Mouse (Mus musculus) hindbrain, embryonic 13.5 days (tissue): Measurements from ENCODE around the gene Cd5l. TPM values are rescaled to one million over a fixed set of nuclear protein-coding genes. Genes with fewer than 3 reads are reported as not detected.
"Not testable (repeated sequence)": the region's sequence is repeated elsewhere in the genome, so short reads cannot be mapped to it uniquely, and the experiment has no call there.

ENCODE experiments used
- ATAC-seq: fragments of 200-750 bp; cut with Nextera tagmentation; 2 replicates; pipeline ENCODE4 v1.8.0; 2017; ENCODE audit warnings: moderate TSS enrichment; ENCODE audit not compliant: low FRiP score
- H3K27ac ChIP-seq: fragments of 300-500 bp; sonication (generic); 2 replicates; pipeline ENCODE4 v1.5.1; 2015; ENCODE audit warnings: inconsistent platforms, mild to moderate bottlenecking, moderate library complexity
- H3K27me3 ChIP-seq: fragments of 300-500 bp; sonication (generic); 2 replicates; pipeline ENCODE4 v1.6.1; 2015; ENCODE audit warnings: mild to moderate bottlenecking, inconsistent platforms
- H3K36me3 ChIP-seq: fragments of 300-500 bp; sonication (generic); 2 replicates; pipeline ENCODE4 v1.6.1; 2015; ENCODE audit warnings: mild to moderate bottlenecking, inconsistent platforms
- H3K4me1 ChIP-seq: fragments of 300-500 bp; sonication (generic); replicated peaks from 2 replicates; pipeline ENCODE4 v1.6.1; 2015; ENCODE audit warnings: inconsistent platforms
- H3K4me2 ChIP-seq: fragments of 300-500 bp; sonication (generic); 2 replicates; pipeline ENCODE4 v1.6.1; 2015; ENCODE audit warnings: inconsistent platforms, mild to moderate bottlenecking, moderate library complexity
- H3K4me3 ChIP-seq: fragments of 300-500 bp; sonication (generic); 2 replicates; pipeline ENCODE4 v1.5.1; 2015; ENCODE audit warnings: mild to moderate bottlenecking, inconsistent platforms
- H3K9ac ChIP-seq: fragments of 300-500 bp; sonication (generic); 2 replicates; pipeline ENCODE4 v1.6.1; 2015; ENCODE audit warnings: mild to moderate bottlenecking, inconsistent platforms
- H3K9me3 ChIP-seq: fragments of 300-500 bp; sonication (generic); 2 replicates; pipeline ENCODE4 v1.6.1; 2016; ENCODE audit warnings: inconsistent platforms
- WGBS: fragments of 180-500 bp; shearing (Covaris S2); methylation state at CpG from one replicate; pipeline ENCODE4 v1.1.7; 2015; 5-methylcytosine and 5-hydroxymethylcytosine counted together
- polyA plus RNA-seq: library from polyadenylated mRNA; unstranded; fragments of >200 nt; fragmentation: Nextera tagmentation; extraction: Ambion mirVana; gene quantifications from 2 replicates; pipeline ENCODE4 v1.2.1, GENCODE M21; 2015

The Cd5l gene
- polyA plus RNA-seq = 0.09 TPM in 1 of 2 replicates, not detected in the other

- H3K4me1 ChIP-seq = no peaks in the 10 kb centered on the region
- no peaks in the 10 kb centered on the region for H3K27me3 ChIP-seq
- H3K4me2 ChIP-seq = no peak within 1 kb of the TSS
- no peaks in the 10 kb centered on the region for H3K9me3 ChIP-seq
- no peaks in the 10 kb centered on the region for H3K36me3 ChIP-seq
- ATAC-seq = no peak
- no peak within 1 kb of the TSS for H3K27ac ChIP-seq
- H3K9ac ChIP-seq = no peak within 1 kb of the TSS
- H3K4me3 ChIP-seq = no peak within 1 kb of the TSS
These were observed at the start of gene Cd5l for GRCm38 (mm10) chr3:87357581-87357980. Gene Cd5l (plus strand): TSS chr3:87357881.

DNA sequence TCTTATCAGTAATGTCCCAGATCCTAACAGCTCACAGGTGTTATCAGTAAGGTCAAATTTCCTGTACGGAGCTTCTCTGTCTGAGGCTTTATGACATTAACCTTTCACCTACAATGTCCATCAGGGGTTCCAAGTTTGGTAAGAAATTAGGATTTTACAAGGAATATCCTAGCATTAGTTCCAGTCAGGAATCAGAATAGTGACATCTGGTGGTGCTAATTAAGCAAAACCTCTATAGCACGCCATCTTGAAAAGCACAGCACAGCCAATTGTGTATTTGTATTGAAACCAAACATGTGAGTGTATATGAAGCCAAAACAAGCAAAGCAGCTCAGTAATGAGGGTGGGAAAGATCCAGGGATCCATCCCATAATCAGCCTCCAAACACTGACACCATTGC lies 47.8 kb upstream of the Cd5l start:
- Histone ChIP-seq H3K4me3 (no peak overlapping the region), H3K27me3 (no peaks in the 10 kb centered on the region), H3K36me3 (no peaks in the 10 kb centered on the region), H3K4me1 (no peaks in the 10 kb centered on the region), H3K9ac (no peak overlapping the region), H3K27ac (no peak overlapping the region), H3K4me2 (no peak overlapping the region), H3K9me3 (no peaks in the 10 kb centered on the region)
- no peak for ATAC-seq
- WGBS = 80% methylated on average over 2 of the region's 2 CpGs

DNA sequence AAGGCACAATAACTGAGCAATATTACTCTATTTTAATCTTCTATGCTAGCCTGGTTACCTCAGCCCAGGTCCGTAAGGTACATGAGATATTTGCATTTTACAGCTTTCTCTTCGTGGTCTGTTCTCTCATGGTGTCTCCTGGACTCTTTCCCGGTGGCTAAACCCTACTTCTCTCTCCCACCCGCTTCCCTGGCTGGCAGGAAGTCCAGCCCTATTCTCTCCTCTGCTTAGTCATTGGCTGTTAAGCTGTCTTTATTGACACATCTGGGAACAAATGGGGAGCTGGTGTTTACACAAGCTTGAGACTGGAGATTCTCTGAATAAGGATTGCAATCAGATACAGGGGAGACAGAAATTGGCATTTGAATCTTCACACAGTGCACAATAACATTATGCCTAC lies 35.1 kb upstream of the Cd5l start:
- H3K27me3 ChIP-seq = no peaks in the 10 kb centered on the region
- no peak overlapping the region for H3K27ac ChIP-seq
- no peak for ATAC-seq
- H3K9me3 ChIP-seq = no peaks in the 10 kb centered on the region
- no peak overlapping the region for H3K4me3 ChIP-seq
- no peak overlapping the region for H3K4me2 ChIP-seq
- WGBS = 55% methylated on average over 4 of the region's 4 CpGs
- H3K36me3 ChIP-seq = no peaks in the 10 kb centered on the region
- H3K4me1 ChIP-seq = no peaks in the 10 kb centered on the region
- H3K9ac ChIP-seq = no peak overlapping the region

GRCm38 (mm10) chr3:87323778-87324177 lies 33.9 kb upstream of the Cd5l start:
- Histone ChIP-seq H3K27ac (no peak overlapping the region), H3K4me1 (no peaks in the 10 kb centered on the region), H3K9ac (no peak overlapping the region), H3K27me3 (no peaks in the 10 kb centered on the region), H3K36me3 (no peaks in the 10 kb centered on the region), H3K4me3 (no peak overlapping the region), H3K4me2 (no peak overlapping the region), H3K9me3 (no peaks in the 10 kb centered on the region)
- ATAC-seq = no peak
- 10% methylated on average over 3 of the region's 3 CpGs for WGBS

- H3K4me3 ChIP-seq = no peak overlapping the region
- H3K36me3 ChIP-seq = no peaks in the 10 kb centered on the region
- no peak for ATAC-seq
- no peak overlapping the region for H3K9ac ChIP-seq
- no peaks in the 10 kb centered on the region for H3K4me1 ChIP-seq
- H3K27me3 ChIP-seq = no peaks in the 10 kb centered on the region
- WGBS = 92% methylated on average over 5 of the region's 5 CpGs
- no peak overlapping the region for H3K4me2 ChIP-seq
- H3K9me3 ChIP-seq = no peaks in the 10 kb centered on the region
- H3K27ac ChIP-seq = no peak overlapping the region
These were observed 19.8 kb upstream of the Cd5l start for GRCm38 (mm10) chr3:87337899-87338298.

DNA sequence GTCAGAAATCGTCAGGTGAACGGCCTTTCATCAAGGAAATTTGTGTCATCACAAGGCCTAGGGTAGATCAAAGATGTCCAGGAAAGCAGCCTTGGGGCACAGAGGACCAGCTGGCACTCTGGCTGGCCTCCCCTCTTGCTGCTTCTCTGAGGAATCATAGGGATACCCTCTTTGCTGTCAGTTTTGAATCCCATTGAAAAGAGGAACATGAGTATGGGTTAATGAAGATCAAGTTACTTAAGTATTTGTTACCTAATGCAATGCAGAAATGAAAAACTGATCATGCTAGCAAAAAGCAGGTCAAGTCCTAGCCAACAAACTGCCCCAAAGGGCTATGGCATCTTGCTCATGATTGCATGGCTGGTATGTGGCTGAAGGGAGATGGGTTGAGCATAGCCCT lies 6.7 kb upstream of the Cd5l start:
- not testable (repeated sequence) for H3K36me3 ChIP-seq, H3K9ac ChIP-seq, H3K27me3 ChIP-seq, H3K27ac ChIP-seq, H3K9me3 ChIP-seq, H3K4me3 ChIP-seq, H3K4me1 ChIP-seq, ATAC-seq, H3K4me2 ChIP-seq
- WGBS = 87% methylated on average over 2 of the region's 2 CpGs

GRCm38 (mm10) chr3:87359215-87359614 lies 1.5 kb downstream of the Cd5l start:
- Histone ChIP-seq H3K27ac (no peak overlapping the region), H3K36me3 (no peaks in the 10 kb centered on the region), H3K4me2 (no peak overlapping the region), H3K9me3 (no peaks in the 10 kb centered on the region), H3K4me1 (no peaks in the 10 kb centered on the region), H3K27me3 (no peaks in the 10 kb centered on the region), H3K4me3 (no peak overlapping the region), H3K9ac (no peak overlapping the region)
- ATAC-seq = no peak

GRCm38 (mm10) chr3:87360466-87360865 lies 2.8 kb downstream of the Cd5l start:
- WGBS = 90% methylated on average over 6 of the region's 6 CpGs
- no peak for ATAC-seq

GRCm38 (mm10) chr3:87365691-87366090 lies 8.0 kb downstream of the Cd5l start:
- Histone ChIP-seq H3K4me3 (no peak overlapping the region), H3K4me2 (no peak overlapping the region), H3K9ac (no peak overlapping the region), H3K27me3 (0 out of 2 replicates have a peak, but pooled peaks cover 2% of the 10 kb centered on the region), H3K36me3 (no peaks in the 10 kb centered on the region), H3K27ac (no peak overlapping the region), H3K4me1 (no peaks in the 10 kb centered on the region), H3K9me3 (no peaks in the 10 kb centered on the region)
- no peak for ATAC-seq
- WGBS = 92% methylated on average over 14 of the region's 14 CpGs

More at GRCm38 (mm10) chr3:87360466-87360865, 2.8 kb downstream of the Cd5l start:
- H3K27me3 ChIP-seq = no peaks in the 10 kb centered on the region
- H3K4me3 ChIP-seq = no peak overlapping the region
- H3K4me1 ChIP-seq = no peaks in the 10 kb centered on the region
- no peak overlapping the region for H3K27ac ChIP-seq
- no peaks in the 10 kb centered on the region for H3K36me3 ChIP-seq
- H3K4me2 ChIP-seq = no peak overlapping the region
- no peak overlapping the region for H3K9ac ChIP-seq
- H3K9me3 ChIP-seq = no peaks in the 10 kb centered on the region

GRCm38 (mm10) chr3:87367511-87367910 lies 9.8 kb downstream of the Cd5l start:
- WGBS = 84% methylated on average over 10 of the region's 10 CpGs
- Histone ChIP-seq H3K4me2 (no peak overlapping the region), H3K9me3 (no peaks in the 10 kb centered on the region), H3K27me3 (0 out of 2 replicates have a peak, but pooled peaks cover 2% of the 10 kb centered on the region), H3K4me1 (no peaks in the 10 kb centered on the region), H3K36me3 (no peaks in the 10 kb centered on the region), H3K4me3 (no peak overlapping the region), H3K9ac (no peak overlapping the region), H3K27ac (no peak overlapping the region)
- ATAC-seq = no peak

GRCm38 (mm10) chr3:87369181-87369580 lies 11.5 kb downstream of the Cd5l start:
- no peak overlapping the region for H3K27ac ChIP-seq
- H3K4me1 ChIP-seq = no peaks in the 10 kb centered on the region
- no peak for ATAC-seq
- H3K9me3 ChIP-seq = no peaks in the 10 kb centered on the region
- H3K27me3 ChIP-seq = 0 out of 2 replicates have a peak, but pooled peaks cover 2% of the 10 kb centered on the region
- H3K36me3 ChIP-seq = no peaks in the 10 kb centered on the region
- H3K4me2 ChIP-seq = no peak overlapping the region
- no peak overlapping the region for H3K4me3 ChIP-seq
- H3K9ac ChIP-seq = no peak overlapping the region
- WGBS = 77% methylated on average over 5 of the region's 5 CpGs

DNA sequence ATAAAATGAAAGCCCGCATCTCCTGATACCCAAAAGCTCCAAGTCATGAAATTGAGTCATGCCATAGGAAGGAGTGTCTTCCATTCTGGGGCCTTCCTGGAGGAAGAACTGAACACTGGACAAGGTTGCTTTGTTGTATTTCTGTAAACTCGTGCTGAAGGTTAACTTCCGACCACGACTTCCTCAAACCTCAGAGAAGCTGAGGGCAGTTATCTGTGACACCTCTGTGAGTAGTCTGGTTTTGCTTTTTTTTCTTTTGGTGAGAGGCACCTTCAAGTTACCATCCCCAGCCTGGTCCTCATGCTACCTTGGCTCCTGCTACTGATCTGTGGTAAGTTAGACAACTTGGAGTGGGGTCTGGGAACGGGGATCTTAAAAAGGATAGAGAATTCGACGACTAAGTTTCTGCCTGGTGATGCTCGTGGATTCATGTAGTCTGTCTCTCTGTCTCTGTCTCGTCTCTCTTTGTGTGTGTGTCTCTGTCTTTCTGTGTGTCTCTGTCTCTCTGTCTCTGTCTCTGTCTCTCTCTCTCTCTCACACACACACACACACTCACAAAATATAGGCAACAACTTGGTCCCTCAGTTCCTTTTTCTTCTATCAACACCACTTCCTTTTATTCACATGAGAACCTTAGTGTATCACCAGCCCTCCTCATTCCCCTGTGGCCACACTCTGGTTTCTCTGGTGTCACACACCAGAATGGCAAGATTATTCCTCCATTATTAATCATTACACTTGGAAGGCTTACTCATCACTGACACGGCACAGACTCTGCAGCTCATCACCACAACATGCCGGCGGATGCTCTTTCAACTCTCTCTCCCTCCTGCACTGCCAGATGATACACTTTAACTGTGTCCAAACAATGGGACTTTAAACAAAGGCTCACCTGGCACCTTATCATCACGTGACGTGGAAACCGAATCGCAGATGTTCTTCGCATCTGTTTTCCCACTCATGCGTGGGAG lies 18.8 kb downstream of the Cd5l start, which contains the start of gene Fcrl1:
Gene Fcrl1 (plus strand): TSS at position 193 of the 971 bp plus-strand sequence.
- Histone ChIP-seq H3K27me3 (no peaks in the 10 kb centered on the region), H3K9ac (no peak within 1 kb of the TSS), H3K4me3 (no peak within 1 kb of the TSS), H3K4me1 (no peaks in the 10 kb centered on the region), H3K36me3 (no peaks in the 10 kb centered on the region), H3K9me3 (no peaks in the 10 kb centered on the region), H3K27ac (no peak within 1 kb of the TSS), H3K4me2 (no peak within 1 kb of the TSS)
- 84% methylated on average over 18 of the region's 18 CpGs for WGBS
- no peak for ATAC-seq

DNA sequence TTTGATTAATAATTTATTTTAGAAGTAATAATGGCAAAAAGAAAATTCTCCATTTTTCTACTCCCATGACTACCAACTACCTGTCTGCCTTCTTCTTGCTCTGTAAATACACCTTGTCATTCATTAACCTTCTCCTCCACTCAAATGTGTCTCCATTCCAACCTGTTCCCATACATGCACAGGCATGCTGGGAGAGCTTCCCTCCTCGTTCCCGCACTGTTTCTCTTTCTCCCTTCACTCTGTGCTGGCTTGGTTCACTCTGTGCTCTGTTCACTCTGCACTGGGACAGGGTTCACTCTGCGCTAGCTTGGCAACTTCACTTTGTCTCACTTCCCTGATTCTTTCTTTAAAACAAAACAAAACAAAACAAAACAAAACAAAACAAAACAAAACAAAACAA lies 19.5 kb downstream of the Cd5l start:
- no peak overlapping the region for H3K4me3 ChIP-seq
- ATAC-seq = no peak
- 68% methylated on average over 3 of the region's 3 CpGs for WGBS

More for the DNA sequence above, 19.5 kb downstream of the Cd5l start:
- no peaks in the 10 kb centered on the region for H3K9me3 ChIP-seq
- no peak overlapping the region for H3K4me2 ChIP-seq
- H3K27me3 ChIP-seq = no peaks in the 10 kb centered on the region
- no peak overlapping the region for H3K9ac ChIP-seq
- H3K27ac ChIP-seq = no peak overlapping the region
- no peaks in the 10 kb centered on the region for H3K4me1 ChIP-seq
- no peaks in the 10 kb centered on the region for H3K36me3 ChIP-seq
